Mouse (Mus musculus): ENCODE measurements around the gene Ddx59. TPM values are rescaled to one million over a fixed set of nuclear protein-coding genes. Genes with fewer than 3 reads are reported as not detected.

Gene Ddx59
- polyA plus RNA-seq, 1 experiment, result 7.0 TPM

DNA sequence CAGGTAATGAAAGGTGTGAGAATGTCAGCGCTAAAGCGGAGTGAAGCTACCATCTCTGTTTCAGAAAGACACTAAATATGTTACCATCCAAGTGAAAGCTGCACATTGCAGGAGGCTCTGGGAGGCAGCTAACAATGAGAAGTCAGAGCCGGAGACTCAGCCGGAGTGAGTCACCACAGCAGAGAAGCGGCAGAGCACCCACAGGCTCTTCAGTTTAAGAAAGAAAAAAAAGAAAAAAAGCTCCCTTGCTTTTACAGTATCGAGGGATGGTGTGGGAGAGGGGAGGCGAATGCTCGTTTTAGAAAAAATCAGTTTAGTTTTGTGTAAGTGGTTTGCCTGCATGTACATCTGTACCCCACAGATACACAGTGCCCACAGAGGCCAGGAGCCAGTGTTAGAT lies 13.8 kb upstream of the Ddx59 start:
- TF ChIP-seq CTCF (IDR thresholded peaks at IDR 0.05; ENCODE audit: borderline replicate concordance, insufficient read depth, low read length) (no peak), POLR2A (IDR thresholded peaks at IDR 0.05; ENCODE audit: low read depth, low read length) (no peak)
- H3K4me1 ChIP-seq (ENCODE audit: control insufficient read depth, insufficient read depth, low read length), result no peaks in the 10 kb centered on the region
- no peak overlapping the region for H3K4me3 ChIP-seq (ENCODE audit: insufficient read depth, low read length)
- H3K27ac ChIP-seq (ENCODE audit: insufficient read depth, low read length), result no peak overlapping the region

DNA sequence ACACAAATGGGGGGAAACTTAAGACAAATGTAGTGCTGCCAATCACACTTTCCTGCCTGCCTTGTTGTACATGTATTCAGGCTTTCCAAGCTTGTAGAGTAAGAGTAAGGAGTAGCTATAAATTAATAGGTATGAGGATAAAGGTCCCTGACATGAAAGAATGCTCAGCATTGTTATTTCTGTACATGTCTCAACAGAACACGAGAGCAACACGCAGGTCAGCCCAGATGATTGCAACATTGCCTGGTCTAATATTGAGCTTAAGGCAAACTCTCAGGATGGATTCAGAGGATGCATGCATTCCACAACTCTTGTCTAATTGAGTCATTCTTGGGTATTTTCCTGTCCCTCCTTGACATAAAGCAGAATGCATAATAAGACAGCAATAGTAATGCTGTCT lies 5.4 kb upstream of the Ddx59 start:
- H3K4me3 ChIP-seq (ENCODE audit: insufficient read depth, low read length), result no peak overlapping the region
- no peak overlapping the region for H3K27ac ChIP-seq (ENCODE audit: insufficient read depth, low read length)
- no peak for TF ChIP-seq POLR2A (IDR thresholded peaks at IDR 0.05; ENCODE audit: low read depth, low read length)
- TF ChIP-seq CTCF (IDR thresholded peaks at IDR 0.05; ENCODE audit: borderline replicate concordance, insufficient read depth, low read length), result no peak
- no peaks in the 10 kb centered on the region for H3K4me1 ChIP-seq (ENCODE audit: control insufficient read depth, insufficient read depth, low read length)

DNA sequence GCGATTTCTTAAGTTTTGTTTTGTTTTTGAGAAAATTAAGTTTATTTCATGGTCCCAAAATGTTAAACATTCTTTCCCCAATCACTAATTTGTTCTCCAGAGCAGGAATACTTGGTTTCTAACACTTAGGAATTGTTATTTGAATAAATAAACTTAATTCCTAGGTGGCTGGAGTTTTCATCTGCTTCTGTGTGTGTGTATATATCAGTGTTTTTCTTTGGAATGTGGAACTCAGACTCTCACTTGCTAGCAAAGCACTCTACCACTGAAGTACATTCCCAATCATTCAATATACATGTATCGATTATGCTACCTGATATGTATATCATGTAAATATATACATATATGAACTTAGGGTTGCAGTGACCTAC lies 670 bp downstream of the Ddx59 start:
- TF ChIP-seq POLR2A (IDR thresholded peaks at IDR 0.05; ENCODE audit: low read depth, low read length) (no peak), CTCF (IDR thresholded peaks at IDR 0.05; ENCODE audit: borderline replicate concordance, insufficient read depth, low read length) (no peak)
- no peaks in the 10 kb centered on the region for H3K4me1 ChIP-seq (ENCODE audit: control insufficient read depth, insufficient read depth, low read length)
- H3K4me3 ChIP-seq (ENCODE audit: insufficient read depth, low read length), result no peak overlapping the region
- no peak overlapping the region for H3K27ac ChIP-seq (ENCODE audit: insufficient read depth, low read length)

DNA sequence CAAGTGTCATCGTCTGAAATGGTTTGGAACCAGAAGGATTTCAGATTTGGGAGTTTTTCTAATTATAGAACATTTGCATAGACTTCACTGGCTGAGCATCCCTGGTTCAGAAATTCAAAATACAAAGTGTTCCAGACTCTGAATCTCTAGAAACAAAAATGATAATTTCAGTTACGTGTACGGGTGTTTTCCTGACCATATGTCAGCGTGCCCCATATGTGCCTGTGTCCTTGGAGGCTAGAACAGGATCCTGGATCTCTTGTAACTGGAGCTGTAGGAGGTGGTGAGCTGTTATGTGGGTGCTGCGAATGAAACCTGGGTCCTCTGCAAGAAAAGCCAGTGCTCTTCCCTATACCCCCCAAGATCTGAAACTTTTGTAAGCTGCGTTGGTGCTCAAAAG lies 3.3 kb downstream of the Ddx59 start:
- H3K27ac ChIP-seq (ENCODE audit: insufficient read depth, low read length), result no peak overlapping the region
- no peak overlapping the region for H3K4me3 ChIP-seq (ENCODE audit: insufficient read depth, low read length)
- TF ChIP-seq POLR2A (IDR thresholded peaks at IDR 0.05; ENCODE audit: low read depth, low read length) (no peak), CTCF (IDR thresholded peaks at IDR 0.05; ENCODE audit: borderline replicate concordance, insufficient read depth, low read length) (no peak)
- no peaks in the 10 kb centered on the region for H3K4me1 ChIP-seq (ENCODE audit: control insufficient read depth, insufficient read depth, low read length)

DNA sequence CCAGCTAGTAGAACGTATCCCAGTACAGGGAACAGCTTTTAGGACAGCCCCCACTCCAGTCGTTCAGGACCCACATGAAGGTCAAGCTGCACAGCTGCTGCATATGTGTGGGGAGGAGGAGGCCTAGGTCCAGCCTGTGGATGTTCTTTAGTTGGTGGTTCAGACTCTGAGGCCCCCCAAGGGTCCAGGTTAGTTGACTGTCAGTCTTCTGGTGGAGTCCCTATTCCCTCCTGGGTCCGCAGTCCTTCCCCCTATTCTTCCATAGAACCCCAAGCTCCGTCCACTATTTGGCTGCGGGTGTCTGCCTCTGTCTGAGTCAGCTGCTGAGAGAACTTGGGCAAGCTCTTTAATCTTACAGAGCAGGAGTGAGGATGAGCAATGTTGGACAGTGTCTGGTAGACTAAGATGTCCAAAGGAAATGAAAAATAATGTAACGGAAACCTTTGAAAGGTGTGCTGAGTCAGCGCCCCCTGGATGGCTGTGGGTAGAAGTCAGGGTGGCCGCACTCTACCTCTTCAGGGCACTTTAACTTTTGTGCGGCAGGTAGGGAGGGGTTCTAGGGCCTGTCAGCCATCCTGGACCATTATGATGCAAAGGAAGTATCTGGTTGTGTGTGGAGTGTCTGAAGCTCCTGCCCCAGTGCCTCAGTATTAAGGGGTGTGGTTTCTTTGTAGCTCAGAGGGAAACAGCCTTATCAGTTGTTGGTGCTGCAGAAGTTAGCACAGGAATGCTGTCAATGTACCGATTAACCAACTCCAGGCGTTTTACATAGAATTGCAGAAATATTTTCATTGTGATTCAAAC lies 12.3 kb downstream of the Ddx59 start:
- H3K27ac ChIP-seq (ENCODE audit: insufficient read depth, low read length), result no peak overlapping the region
- no peak overlapping the region for H3K4me3 ChIP-seq (ENCODE audit: insufficient read depth, low read length)
- TF ChIP-seq POLR2A (IDR thresholded peaks at IDR 0.05; ENCODE audit: low read depth, low read length), result no peak
- no peak for TF ChIP-seq CTCF (IDR thresholded peaks at IDR 0.05; ENCODE audit: borderline replicate concordance, insufficient read depth, low read length)
- no peaks in the 10 kb centered on the region for H3K4me1 ChIP-seq (ENCODE audit: control insufficient read depth, insufficient read depth, low read length)

DNA sequence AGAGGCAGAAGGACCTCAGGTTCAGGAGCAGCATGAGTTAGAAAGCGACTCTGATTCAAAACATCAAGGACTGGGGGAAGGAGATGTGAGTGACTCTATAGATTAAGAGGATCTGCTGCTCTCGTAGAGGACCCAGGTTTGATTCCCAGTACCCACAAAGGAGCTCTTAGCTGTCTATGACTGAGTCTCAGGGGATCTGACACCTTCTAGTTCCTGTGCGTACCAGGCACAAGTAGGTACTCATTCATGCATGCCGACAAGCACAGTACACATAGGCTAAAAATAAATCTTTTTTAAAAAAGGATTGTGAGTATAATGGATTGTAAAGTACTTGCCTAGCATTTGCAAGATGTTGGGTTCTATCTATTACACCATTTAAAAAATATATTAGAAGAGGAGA lies 13.9 kb downstream of the Ddx59 start:
- Histone ChIP-seq H3K27ac (ENCODE audit: insufficient read depth, low read length) (no peak overlapping the region), H3K4me3 (ENCODE audit: insufficient read depth, low read length) (no peak overlapping the region), H3K4me1 (ENCODE audit: control insufficient read depth, insufficient read depth, low read length) (no peaks in the 10 kb centered on the region)
- no peak for TF ChIP-seq CTCF (IDR thresholded peaks at IDR 0.05; ENCODE audit: borderline replicate concordance, insufficient read depth, low read length)
- no peak for TF ChIP-seq POLR2A (IDR thresholded peaks at IDR 0.05; ENCODE audit: low read depth, low read length)

DNA sequence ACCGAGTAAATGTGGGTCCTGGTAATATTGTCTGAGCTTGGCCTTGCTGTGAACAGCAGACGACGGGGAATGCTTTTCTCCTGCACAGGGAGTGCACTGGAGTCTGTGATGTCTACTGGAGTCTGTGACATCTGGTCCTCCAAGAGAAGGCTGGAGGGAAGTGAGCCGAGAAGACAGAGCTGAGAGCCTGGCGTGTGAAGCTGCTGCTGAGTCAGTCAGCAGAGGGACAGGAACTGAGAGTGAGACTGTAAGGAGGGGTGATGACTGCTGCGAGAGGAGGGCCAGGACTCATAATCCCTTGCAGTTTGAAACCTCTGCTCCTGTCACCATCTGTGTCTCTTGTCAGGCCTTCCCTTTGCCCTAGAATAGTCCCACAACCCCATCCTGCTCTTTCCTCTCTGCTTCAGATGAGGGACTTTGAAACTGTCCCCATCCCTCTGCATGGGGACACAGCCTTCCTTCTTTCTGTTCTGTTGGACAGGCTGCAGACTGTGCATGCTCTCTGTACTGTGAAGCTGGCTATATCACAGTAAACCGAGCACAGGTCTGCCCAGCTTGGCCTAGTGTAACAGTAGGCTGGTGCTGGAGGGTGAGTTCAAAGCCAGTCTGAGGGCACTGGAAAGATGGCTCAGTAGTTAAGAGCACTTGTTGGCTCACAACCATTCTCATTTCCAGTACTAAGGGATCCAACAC lies 15.2 kb downstream of the Ddx59 start:
- TF ChIP-seq POLR2A (IDR thresholded peaks at IDR 0.05; ENCODE audit: low read depth, low read length), result no peak
- TF ChIP-seq CTCF (IDR thresholded peaks at IDR 0.05; ENCODE audit: borderline replicate concordance, insufficient read depth, low read length), result no peak
- H3K4me1 ChIP-seq (ENCODE audit: control insufficient read depth, insufficient read depth, low read length), result no peaks in the 10 kb centered on the region
- no peak overlapping the region for H3K4me3 ChIP-seq (ENCODE audit: insufficient read depth, low read length)
- no peak overlapping the region for H3K27ac ChIP-seq (ENCODE audit: insufficient read depth, low read length)

DNA sequence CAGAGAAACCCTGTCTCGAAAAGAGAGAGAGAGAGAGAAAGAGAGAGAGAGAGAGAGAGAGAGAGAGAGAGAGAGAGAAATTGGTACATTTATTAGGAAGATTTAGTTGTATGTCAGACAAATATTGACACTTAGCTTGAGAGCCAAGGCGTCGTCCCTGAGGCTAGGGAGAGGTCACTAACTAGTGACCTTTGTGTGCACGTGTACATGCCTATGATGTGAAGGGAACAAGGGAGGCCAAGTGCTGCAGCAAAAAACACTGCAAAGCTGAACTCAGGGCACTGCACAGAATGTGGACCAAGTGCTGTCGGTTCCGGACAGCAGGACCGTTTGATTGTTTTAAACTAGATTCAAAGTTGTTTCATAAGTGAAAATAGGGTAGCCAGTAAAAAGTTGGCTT lies 25.7 kb downstream of the Ddx59 start:
- Histone ChIP-seq H3K27ac (ENCODE audit: insufficient read depth, low read length) (no peak overlapping the region), H3K4me1 (ENCODE audit: control insufficient read depth, insufficient read depth, low read length) (no peaks in the 10 kb centered on the region), H3K4me3 (ENCODE audit: insufficient read depth, low read length) (no peak overlapping the region)
- no peak for TF ChIP-seq POLR2A (IDR thresholded peaks at IDR 0.05; ENCODE audit: low read depth, low read length)
- TF ChIP-seq CTCF (IDR thresholded peaks at IDR 0.05; ENCODE audit: borderline replicate concordance, insufficient read depth, low read length), result no peak

DNA sequence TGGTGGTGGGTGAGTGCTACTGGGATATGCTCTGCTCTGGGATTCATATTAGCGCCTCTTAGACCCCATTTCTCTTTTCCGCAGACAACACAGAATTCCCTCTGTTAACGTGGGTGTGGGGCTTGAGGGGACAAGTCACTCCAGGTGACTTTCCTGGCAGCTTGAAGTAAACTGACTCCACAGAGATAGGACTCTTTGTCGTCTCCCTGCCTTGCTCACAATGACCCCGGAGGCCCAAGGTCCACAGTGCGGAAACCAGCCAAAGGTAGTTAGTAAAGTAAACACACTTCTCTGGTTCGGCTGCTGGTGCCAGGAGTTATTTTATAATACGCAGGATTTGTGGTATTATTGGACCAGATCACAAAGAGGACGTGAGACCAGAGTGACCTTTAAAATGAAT lies 27.7 kb downstream of the Ddx59 start:
- Histone ChIP-seq H3K27ac (ENCODE audit: insufficient read depth, low read length) (no peak overlapping the region), H3K4me1 (ENCODE audit: control insufficient read depth, insufficient read depth, low read length) (no peaks in the 10 kb centered on the region), H3K4me3 (ENCODE audit: insufficient read depth, low read length) (no peak overlapping the region)
- TF ChIP-seq CTCF (IDR thresholded peaks at IDR 0.05; ENCODE audit: borderline replicate concordance, insufficient read depth, low read length) (no peak), POLR2A (IDR thresholded peaks at IDR 0.05; ENCODE audit: low read depth, low read length) (no peak)

DNA sequence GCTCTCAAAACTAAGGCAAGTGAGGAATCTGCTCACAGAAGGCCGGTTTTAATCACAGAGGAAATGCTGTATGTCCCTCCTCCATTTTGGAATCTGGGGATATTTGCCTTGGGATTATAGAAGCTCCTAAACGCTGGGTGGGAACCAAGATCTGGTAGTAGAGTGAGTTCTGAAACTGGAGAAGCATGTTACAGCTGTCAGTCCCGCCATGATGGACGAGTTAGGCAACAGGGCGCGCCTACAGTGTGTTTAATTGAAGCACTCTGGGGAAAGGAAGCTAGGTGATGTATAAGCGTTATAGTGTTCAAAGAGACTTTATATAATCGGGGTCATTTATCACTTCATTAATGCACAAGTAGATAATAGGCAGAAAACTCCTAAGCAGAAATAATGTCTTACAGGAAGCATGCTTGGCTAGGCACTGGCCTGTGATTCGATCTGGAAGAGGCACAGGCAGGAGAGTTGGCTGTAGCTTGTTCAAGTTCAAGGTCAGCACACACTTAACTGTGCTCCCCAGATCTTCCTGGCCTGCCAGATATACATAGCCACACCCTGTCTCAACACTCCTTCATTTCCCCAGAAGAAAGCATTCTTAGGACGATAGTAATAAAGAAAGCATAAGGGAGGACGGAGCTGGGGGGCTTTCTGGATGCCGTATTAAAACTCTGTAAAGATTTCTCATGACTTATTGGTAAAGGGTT lies 29.6 kb downstream of the Ddx59 start:
- no peak for TF ChIP-seq POLR2A (IDR thresholded peaks at IDR 0.05; ENCODE audit: low read depth, low read length)
- TF ChIP-seq CTCF (IDR thresholded peaks at IDR 0.05; ENCODE audit: borderline replicate concordance, insufficient read depth, low read length), result no peak

More for the DNA sequence above, 29.6 kb downstream of the Ddx59 start:
- no peak overlapping the region for H3K27ac ChIP-seq (ENCODE audit: insufficient read depth, low read length)
- no peaks in the 10 kb centered on the region for H3K4me1 ChIP-seq (ENCODE audit: control insufficient read depth, insufficient read depth, low read length)
- no peak overlapping the region for H3K4me3 ChIP-seq (ENCODE audit: insufficient read depth, low read length)
